Mouse (Mus musculus): Measurements from ENCODE around the gene Cxcl9. TPM values are rescaled to one million over a fixed set of nuclear protein-coding genes. Genes with fewer than 3 reads are reported as not detected.

Gene Cxcl9
- polyA plus RNA-seq, 1 experiment from 2014 or later = not detected

- 39% methylated on average over 7 of the region's 7 CpGs for WGBS
- no peak for ATAC-seq (replicated peaks; ENCODE audit: low FRiP score)
- no peaks in the 10 kb centered on the region for H3K27me3 ChIP-seq (replicated peaks; ENCODE audit: control insufficient read depth, insufficient read depth, low read length)
Measured at GRCm38 (mm10) chr5:92313776-92314175, 14.1 kb downstream of the Cxcl9 start.

GRCm38 (mm10) chr5:92312046-92312715 lies 15.7 kb downstream of the Cxcl9 start:
- no peak overlapping the region for H3K4me2 ChIP-seq
- H3K9ac ChIP-seq (ENCODE audit: low read depth, low read length) = no peak overlapping the region
- ATAC-seq (replicated peaks; ENCODE audit: low FRiP score) (no peak), DNase-seq (ENCODE audit: low spot score) (peak; percentile 51)
- no peaks in the 10 kb centered on the region for H3K27me3 ChIP-seq (replicated peaks; ENCODE audit: control insufficient read depth, insufficient read depth, low read length)
- peaks cover 14% of the 10 kb centered on the region for H3K4me1 ChIP-seq (replicated peaks; ENCODE audit: control insufficient read depth, insufficient read depth, low read length)
- 13% methylated on average over 13 of the region's 13 CpGs for WGBS
- H3K36me3 ChIP-seq (ENCODE audit: control insufficient read depth, insufficient read depth, low read length) = no peaks in the 10 kb centered on the region
- H3K9me3 ChIP-seq (ENCODE audit: control insufficient read depth, low read length) = no peaks in the 10 kb centered on the region
- H3K4me3 ChIP-seq (ENCODE audit: low read depth, low read length) = no peak overlapping the region
- H3K27ac ChIP-seq (ENCODE audit: low read depth, low read length) = no peak overlapping the region

More at GRCm38 (mm10) chr5:92313776-92314175, 14.1 kb downstream of the Cxcl9 start:
- Histone ChIP-seq H3K9me3 (ENCODE audit: control insufficient read depth, low read length) (no peaks in the 10 kb centered on the region), H3K4me3 (ENCODE audit: low read depth, low read length) (no peak overlapping the region), H3K4me1 (replicated peaks; ENCODE audit: control insufficient read depth, insufficient read depth, low read length) (peaks cover 9% of the 10 kb centered on the region; the same call in 1 of the 2 replicates), H3K27ac (ENCODE audit: low read depth, low read length) (no peak overlapping the region), H3K36me3 (ENCODE audit: control insufficient read depth, insufficient read depth, low read length) (no peaks in the 10 kb centered on the region), H3K9ac (ENCODE audit: low read depth, low read length) (no peak overlapping the region), H3K4me2 (no peak overlapping the region)
- DNase-seq (ENCODE audit: low spot score) = no peak

- H3K4me2 ChIP-seq = peak within 1 kb of the TSS; percentile 65
- 2% methylated on average over 41 of the region's 41 CpGs for WGBS
Measured at GRCm38 (mm10) chr5:92309681-92310511, 18.0 kb downstream of the Cxcl9 start, which contains the start of gene Sdad1. Gene Sdad1 (minus strand): TSS chr5:92310479.

GRCm38 (mm10) chr5:92304291-92304690 lies 23.6 kb downstream of the Cxcl9 start:
- 85% methylated on average over 3 of the region's 3 CpGs for WGBS
- H3K27ac ChIP-seq (ENCODE audit: low read depth, low read length) = no peak overlapping the region
- H3K36me3 ChIP-seq (ENCODE audit: control insufficient read depth, insufficient read depth, low read length) = peaks cover 51% of the 10 kb centered on the region

More at GRCm38 (mm10) chr5:92309681-92310511, 18.0 kb downstream of the Cxcl9 start, which contains the start of gene Sdad1:
- Histone ChIP-seq H3K9me3 (ENCODE audit: control insufficient read depth, low read length) (no peaks in the 10 kb centered on the region), H3K27me3 (replicated peaks; ENCODE audit: control insufficient read depth, insufficient read depth, low read length) (no peaks in the 10 kb centered on the region), H3K36me3 (ENCODE audit: control insufficient read depth, insufficient read depth, low read length) (peaks cover 11% of the 10 kb centered on the region), H3K4me1 (replicated peaks; ENCODE audit: control insufficient read depth, insufficient read depth, low read length) (peaks cover 14% of the 10 kb centered on the region), H3K27ac (ENCODE audit: low read depth, low read length) (peak within 1 kb of the TSS; percentile 54; the same call in 1 of the 2 replicates), H3K4me3 (ENCODE audit: low read depth, low read length) (peak within 1 kb of the TSS; percentile 83), H3K9ac (ENCODE audit: low read depth, low read length) (peak within 1 kb of the TSS; percentile 83)
- ATAC-seq (replicated peaks; ENCODE audit: low FRiP score) (peak; percentile 89), DNase-seq (ENCODE audit: low spot score) (peak; percentile 89)

GRCm38 (mm10) chr5:92302149-92302840 lies 25.6 kb downstream of the Cxcl9 start:
- no peak overlapping the region for H3K4me3 ChIP-seq (ENCODE audit: low read depth, low read length)
- no peak overlapping the region for H3K4me2 ChIP-seq
- peaks cover 57% of the 10 kb centered on the region for H3K36me3 ChIP-seq (ENCODE audit: control insufficient read depth, insufficient read depth, low read length)
- ATAC-seq (replicated peaks; ENCODE audit: low FRiP score) (no peak), DNase-seq (ENCODE audit: low spot score) (no peak)
- no peaks in the 10 kb centered on the region for H3K4me1 ChIP-seq (replicated peaks; ENCODE audit: control insufficient read depth, insufficient read depth, low read length)
- no peak overlapping the region for H3K27ac ChIP-seq (ENCODE audit: low read depth, low read length)
- 88% methylated on average over 13 of the region's 13 CpGs for WGBS
- H3K27me3 ChIP-seq (replicated peaks; ENCODE audit: control insufficient read depth, insufficient read depth, low read length) = no peaks in the 10 kb centered on the region
- no peak overlapping the region for H3K9ac ChIP-seq (ENCODE audit: low read depth, low read length)
- no peaks in the 10 kb centered on the region for H3K9me3 ChIP-seq (ENCODE audit: control insufficient read depth, low read length)

More at GRCm38 (mm10) chr5:92304291-92304690, 23.6 kb downstream of the Cxcl9 start:
- no peak for ATAC-seq (replicated peaks; ENCODE audit: low FRiP score)
- DNase-seq (ENCODE audit: low spot score) = no peak
- Histone ChIP-seq H3K9me3 (ENCODE audit: control insufficient read depth, low read length) (no peaks in the 10 kb centered on the region), H3K27me3 (replicated peaks; ENCODE audit: control insufficient read depth, insufficient read depth, low read length) (no peaks in the 10 kb centered on the region), H3K4me1 (replicated peaks; ENCODE audit: control insufficient read depth, insufficient read depth, low read length) (peaks cover 8% of the 10 kb centered on the region), H3K4me2 (no peak overlapping the region), H3K4me3 (ENCODE audit: low read depth, low read length) (no peak overlapping the region), H3K9ac (ENCODE audit: low read depth, low read length) (no peak overlapping the region)

- no peaks in the 10 kb centered on the region for H3K27me3 ChIP-seq (replicated peaks; ENCODE audit: control insufficient read depth, insufficient read depth, low read length)
- H3K9me3 ChIP-seq (ENCODE audit: control insufficient read depth, low read length) = no peaks in the 10 kb centered on the region
- H3K9ac ChIP-seq (ENCODE audit: low read depth, low read length) = no peak overlapping the region
- peaks cover 39% of the 10 kb centered on the region for H3K36me3 ChIP-seq (ENCODE audit: control insufficient read depth, insufficient read depth, low read length)
- DNase-seq (ENCODE audit: low spot score) = no peak
- H3K4me1 ChIP-seq (replicated peaks; ENCODE audit: control insufficient read depth, insufficient read depth, low read length) = no peaks in the 10 kb centered on the region
- WGBS = 89% methylated on average over 2 of the region's 2 CpGs
- no peak overlapping the region for H3K27ac ChIP-seq (ENCODE audit: low read depth, low read length)
- no peak for ATAC-seq (replicated peaks; ENCODE audit: low FRiP score)
- no peak overlapping the region for H3K4me2 ChIP-seq
- no peak overlapping the region for H3K4me3 ChIP-seq (ENCODE audit: low read depth, low read length)
Measured at GRCm38 (mm10) chr5:92294525-92294924, 33.4 kb downstream of the Cxcl9 start.

GRCm38 (mm10) chr5:92291652-92292414 lies 36.0 kb downstream of the Cxcl9 start:
- 90% methylated on average over 6 of the region's 6 CpGs for WGBS
- H3K4me2 ChIP-seq = no peak overlapping the region
- ATAC-seq (replicated peaks; ENCODE audit: low FRiP score) (no peak), DNase-seq (ENCODE audit: low spot score) (no peak)
- no peak overlapping the region for H3K4me3 ChIP-seq (ENCODE audit: low read depth, low read length)
- H3K9me3 ChIP-seq (ENCODE audit: control insufficient read depth, low read length) = no peaks in the 10 kb centered on the region
- no peak overlapping the region for H3K27ac ChIP-seq (ENCODE audit: low read depth, low read length)
- H3K27me3 ChIP-seq (replicated peaks; ENCODE audit: control insufficient read depth, insufficient read depth, low read length) = no peaks in the 10 kb centered on the region
- H3K4me1 ChIP-seq (replicated peaks; ENCODE audit: control insufficient read depth, insufficient read depth, low read length) = no peaks in the 10 kb centered on the region
- H3K9ac ChIP-seq (ENCODE audit: low read depth, low read length) = no peak overlapping the region
- H3K36me3 ChIP-seq (ENCODE audit: control insufficient read depth, insufficient read depth, low read length) = peaks cover 49% of the 10 kb centered on the region

GRCm38 (mm10) chr5:92287840-92288239 lies 40.0 kb downstream of the Cxcl9 start:
- Histone ChIP-seq H3K9ac (ENCODE audit: low read depth, low read length) (no peak overlapping the region), H3K4me1 (replicated peaks; ENCODE audit: control insufficient read depth, insufficient read depth, low read length) (peaks cover 8% of the 10 kb centered on the region), H3K27me3 (replicated peaks; ENCODE audit: control insufficient read depth, insufficient read depth, low read length) (no peaks in the 10 kb centered on the region), H3K4me3 (ENCODE audit: low read depth, low read length) (no peak overlapping the region), H3K27ac (ENCODE audit: low read depth, low read length) (no peak overlapping the region), H3K4me2 (no peak overlapping the region), H3K9me3 (ENCODE audit: control insufficient read depth, low read length) (no peaks in the 10 kb centered on the region), H3K36me3 (ENCODE audit: control insufficient read depth, insufficient read depth, low read length) (peaks cover 49% of the 10 kb centered on the region)
- ATAC-seq (replicated peaks; ENCODE audit: low FRiP score) (no peak), DNase-seq (ENCODE audit: low spot score) (no peak)
- WGBS = 77% methylated on average over 6 of the region's 6 CpGs

Measured in liver, embryonic 11.5 days (tissue).